Mouse (Mus musculus): ENCODE measurements around the gene Exoc3l. TPM values are rescaled to one million over a fixed set of nuclear protein-coding genes. Genes with fewer than 3 reads are reported as not detected.

Exoc3l gene
- total RNA-seq, 2 experiments from 2014 or later = 25.7 to 30.9 TPM

- no peak for DNase-seq (ENCODE audit: low spot score in 2 of 2)
Observed at GRCm38 (mm10) chr8:105315073-105315769, 19.3 kb upstream of the Exoc3l start.

- DNase-seq (ENCODE audit: low spot score in 2 of 2) = no peak
Observed at GRCm38 (mm10) chr8:105313622-105314402, 17.9 kb upstream of the Exoc3l start.

- no peak for DNase-seq (ENCODE audit: low spot score in 2 of 2)
Observed at GRCm38 (mm10) chr8:105312891-105313481, 17.1 kb upstream of the Exoc3l start.

GRCm38 (mm10) chr8:105311718-105312117 lies 15.8 kb upstream of the Exoc3l start:
- no peak for DNase-seq (ENCODE audit: low spot score in 2 of 2)

GRCm38 (mm10) chr8:105310118-105310517 lies 14.2 kb upstream of the Exoc3l start:
- DNase-seq (ENCODE audit: low spot score in 2 of 2) = no peak

GRCm38 (mm10) chr8:105309142-105309847 lies 13.4 kb upstream of the Exoc3l start:
- no peak for DNase-seq (ENCODE audit: low spot score in 2 of 2)

- no peak for DNase-seq (ENCODE audit: low spot score in 2 of 2)
Observed at GRCm38 (mm10) chr8:105308428-105308827, 12.5 kb upstream of the Exoc3l start.

- DNase-seq (ENCODE audit: low spot score in 2 of 2) = no peak
Observed at GRCm38 (mm10) chr8:105307670-105308069, 11.8 kb upstream of the Exoc3l start.

GRCm38 (mm10) chr8:105306146-105306691 lies 10.3 kb upstream of the Exoc3l start:
- no peak for DNase-seq (ENCODE audit: low spot score in 2 of 2)

GRCm38 (mm10) chr8:105305211-105306145 lies 9.6 kb upstream of the Exoc3l start, which contains the start of gene Elmo3:
Elmo3 (plus strand) TSS chr8:105305601.
- DNase-seq (ENCODE audit: low spot score in 2 of 2) = no peak

GRCm38 (mm10) chr8:105304325-105305210 lies 8.7 kb upstream of the Exoc3l start:
- no peak for DNase-seq (ENCODE audit: low spot score in 2 of 2)

GRCm38 (mm10) chr8:105303874-105304273 lies 8.0 kb upstream of the Exoc3l start:
- no peak for DNase-seq (ENCODE audit: low spot score in 2 of 2)

- no peak for DNase-seq (ENCODE audit: low spot score in 2 of 2)
Observed at GRCm38 (mm10) chr8:105303396-105303795, 7.5 kb upstream of the Exoc3l start.

GRCm38 (mm10) chr8:105299962-105300361 lies 4.1 kb upstream of the Exoc3l start:
- DNase-seq (ENCODE audit: low spot score in 2 of 2) = no peak

GRCm38 (mm10) chr8:105298351-105299252 lies 2.7 kb upstream of the Exoc3l start:
- DNase-seq (ENCODE audit: low spot score in 2 of 2) = no peak

- DNase-seq (ENCODE audit: low spot score in 2 of 2) = peak; percentile 85 to 88
Observed at GRCm38 (mm10) chr8:105297511-105298192, 1.8 kb upstream of the Exoc3l start, which contains the start of gene E2f4. E2f4 (plus strand) TSS chr8:105297663.

- DNase-seq (ENCODE audit: low spot score in 2 of 2) = no peak
Observed at GRCm38 (mm10) chr8:105295256-105295655, 645 bp downstream of the Exoc3l start.

Data from adrenal gland, postnatal 4 days (tissue).